Mouse (Mus musculus) heart, adult 2 months (tissue): ENCODE data around the gene Bnc2. TPM values are rescaled to one million over a fixed set of nuclear protein-coding genes. Genes with fewer than 3 reads are reported as not detected.

Experiments used
- DNase-seq, 2 experiments: peaks; one replicate each; pipeline ENCODE4 v3.0.0; 2021
- H3K27ac ChIP-seq: fragments of 200-600 bp; 2 replicates; pipeline ENCODE4 v1.8.1; 2022
- H3K27me3 ChIP-seq: fragments of 200-500 bp; 2 replicates; pipeline ENCODE4 v1.6.1; 2012; ENCODE audit warnings: mild to moderate bottlenecking, low read length, inconsistent platforms, mixed read lengths; ENCODE audit not compliant: control insufficient read depth, insufficient read depth
- H3K36me3 ChIP-seq: fragments of 200-500 bp; 2 replicates; pipeline ENCODE4 v1.6.1; 2012; ENCODE audit warnings: low read length, inconsistent platforms; ENCODE audit not compliant: control insufficient read depth, insufficient read depth
- H3K4me1 ChIP-seq: fragments of 200-500 bp; 2 replicates; pipeline ENCODE4 v1.6.1; 2011; ENCODE audit warnings: low read length; ENCODE audit not compliant: control insufficient read depth, insufficient read depth
- H3K4me3 ChIP-seq: fragments of 200-600 bp; 2 replicates; pipeline ENCODE4 v1.8.1; 2022
- H3K79me2 ChIP-seq: fragments of 200-500 bp; replicated peaks from 2 replicates; pipeline ENCODE4 v1.6.1; 2012; ENCODE audit warnings: mild to moderate bottlenecking, inconsistent platforms, low read length, moderate library complexity, mixed read lengths; ENCODE audit not compliant: control insufficient read depth, insufficient read depth
- H3K9ac ChIP-seq: fragments of 200-500 bp; 2 replicates; pipeline ENCODE4 v1.6.1; 2012; ENCODE audit warnings: low read depth, mild to moderate bottlenecking, control low read depth, inconsistent platforms, low read length, mixed read lengths
- CTCF ChIP-seq: fragments of 200-600 bp; IDR thresholded peaks from 2 replicates; pipeline ENCODE4 v1.8.1; 2022; ENCODE audit warnings: antibody characterized with exemption, mild to moderate bottlenecking, moderate library complexity
- EP300 ChIP-seq: fragments of 200-500 bp; IDR thresholded peaks from 2 replicates; pipeline ENCODE4 v1.6.1; 2011; ENCODE audit warnings: low read depth, low read length, control low read depth; ENCODE audit not compliant: insufficient read depth
- POLR2A ChIP-seq: fragments of 200-500 bp; IDR thresholded peaks from 2 replicates; pipeline ENCODE4 v1.6.1; 2011; ENCODE audit warnings: mild to moderate bottlenecking, low read depth, low read length, control low read depth; ENCODE audit not compliant: insufficient read depth
- WGBS: fragments of 180-500 bp; shearing (Covaris S2); methylation state at CpG from one replicate; pipeline ENCODE4 v1.1.7; 2018; 5-methylcytosine and 5-hydroxymethylcytosine counted together
- intact Hi-C: fragments of 180-260 bp; cut with DNase I; formaldehyde crosslinking; loops from one replicate; pipeline ENCODE4 v1.15.1; 2025
- polyA plus RNA-seq: library from polyadenylated mRNA; depleted of rRNA; stranded (reverse); fragments of >200 nt; gene quantifications from 2 replicates; pipeline ENCODE4 v1.2.3, GENCODE M21; 2012
- total RNA-seq, 2 experiments: library from RNA; stranded (reverse); gene quantifications; 2 replicates each; pipeline ENCODE4 v1.2.3; 2021

Gene Bnc2
- total and polyA plus RNA-seq, 3 experiments = 1.6 to 3.0 (median 2.6) TPM

DNA sequence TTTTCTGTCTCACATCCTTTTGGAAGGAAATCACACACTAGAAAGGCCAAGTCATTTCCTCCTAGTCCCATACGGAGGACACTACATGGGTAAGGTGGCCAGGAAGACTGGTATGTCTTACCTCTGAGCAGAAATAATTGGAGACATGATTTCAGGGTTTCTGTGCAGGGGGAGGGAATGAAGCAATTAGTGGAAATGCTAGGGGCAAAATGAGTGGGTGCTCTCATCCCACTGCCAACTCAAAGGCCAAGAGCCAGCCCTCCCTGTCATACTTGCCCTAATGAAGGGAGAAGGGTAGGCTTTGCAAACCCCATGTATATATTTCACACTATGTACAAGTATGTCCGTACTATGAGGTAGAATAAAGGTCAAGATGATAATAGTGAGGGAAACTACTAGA lies 263.6 kb downstream of the Bnc2 start:
- 69% methylated on average over 2 of the region's 2 CpGs for WGBS

GRCm38 (mm10) chr4:84407328-84408028 lies 267.6 kb downstream of the Bnc2 start:
- no peak overlapping the region for H3K9ac ChIP-seq
- intact Hi-C loops = no loop called here
- 37% methylated on average over 6 of the region's 6 CpGs for WGBS
- H3K27ac ChIP-seq = no peak overlapping the region
- TF ChIP-seq CTCF (no peak), POLR2A (no peak), EP300 (no peak)
- no peak for DNase-seq
- H3K36me3 ChIP-seq = no peaks in the 10 kb centered on the region
- H3K4me1 ChIP-seq = no peaks in the 10 kb centered on the region
- no peaks in the 10 kb centered on the region for H3K79me2 ChIP-seq
- no peak overlapping the region for H3K4me3 ChIP-seq
- no peaks in the 10 kb centered on the region for H3K27me3 ChIP-seq

More for the DNA sequence above, 263.6 kb downstream of the Bnc2 start:
- H3K79me2 ChIP-seq = no peaks in the 10 kb centered on the region
- no peak overlapping the region for H3K4me3 ChIP-seq
- H3K9ac ChIP-seq = no peak overlapping the region
- intact Hi-C loops = no loop called here
- H3K36me3 ChIP-seq = no peaks in the 10 kb centered on the region
- DNase-seq = no peak
- no peaks in the 10 kb centered on the region for H3K27me3 ChIP-seq
- TF ChIP-seq EP300 (no peak), CTCF (no peak), POLR2A (no peak)
- no peaks in the 10 kb centered on the region for H3K4me1 ChIP-seq
- H3K27ac ChIP-seq = no peak overlapping the region

DNA sequence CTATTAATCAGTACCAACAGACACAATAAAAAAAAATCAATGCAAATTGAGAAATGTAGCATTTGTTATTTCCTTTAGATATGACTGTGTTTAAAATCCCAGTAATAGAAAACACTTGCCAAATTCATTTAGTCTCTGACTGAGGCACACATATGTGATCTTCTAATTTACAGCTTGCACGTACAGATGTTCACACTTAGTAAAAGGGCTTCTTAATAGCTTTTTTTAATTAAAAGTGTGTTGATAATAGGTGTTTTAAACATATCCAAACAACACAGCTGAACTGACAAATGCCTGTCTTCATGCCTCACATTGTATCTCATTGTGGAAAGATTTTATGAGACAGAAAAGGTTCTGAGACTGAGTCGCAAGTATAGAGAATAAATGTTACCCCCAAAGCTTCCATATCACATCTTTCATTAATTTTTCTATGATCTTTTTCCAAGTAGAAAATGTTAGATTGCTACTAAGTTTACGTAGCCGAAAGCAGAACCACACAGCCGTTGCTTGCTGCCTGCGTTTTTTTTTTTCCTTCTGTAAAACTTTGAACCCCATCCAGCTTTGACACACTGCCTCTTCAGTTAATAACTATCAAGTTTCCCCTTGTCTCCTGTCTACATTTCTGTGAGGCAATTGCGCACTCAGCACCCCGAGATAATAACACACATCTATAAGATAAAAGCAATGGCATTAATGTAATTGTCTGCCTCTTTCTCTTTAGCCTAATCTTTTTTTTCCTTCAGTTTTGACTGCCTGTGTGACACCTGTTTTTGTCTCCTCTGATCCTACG lies 271.5 kb downstream of the Bnc2 start:
- Histone ChIP-seq H3K27me3 (no peaks in the 10 kb centered on the region), H3K27ac (no peak overlapping the region), H3K36me3 (no peaks in the 10 kb centered on the region), H3K9ac (no peak overlapping the region), H3K79me2 (no peaks in the 10 kb centered on the region), H3K4me1 (no peaks in the 10 kb centered on the region), H3K4me3 (no peak overlapping the region)
- TF ChIP-seq CTCF = no peak
- no peak for TF ChIP-seq EP300
- TF ChIP-seq POLR2A = no peak
- intact Hi-C loops = no loop called here
- 46% methylated on average over 9 of the region's 9 CpGs for WGBS
- no peak for DNase-seq

- Histone ChIP-seq H3K36me3 (no peaks in the 10 kb centered on the region), H3K4me3 (no peak overlapping the region), H3K27ac (no peak overlapping the region), H3K4me1 (no peaks in the 10 kb centered on the region), H3K79me2 (no peaks in the 10 kb centered on the region), H3K27me3 (no peaks in the 10 kb centered on the region), H3K9ac (no peak overlapping the region)
- intact Hi-C loops = no loop called here
- TF ChIP-seq POLR2A (no peak), EP300 (no peak), CTCF (no peak)
- 83% methylated on average over 5 of the region's 5 CpGs for WGBS
- no peak for DNase-seq
Measured at GRCm38 (mm10) chr4:84388991-84389390, 286.1 kb downstream of the Bnc2 start.

- Histone ChIP-seq H3K27me3 (no peaks in the 10 kb centered on the region), H3K27ac (no peak overlapping the region), H3K9ac (no peak overlapping the region), H3K36me3 (no peaks in the 10 kb centered on the region), H3K4me1 (no peaks in the 10 kb centered on the region), H3K4me3 (no peak overlapping the region), H3K79me2 (no peaks in the 10 kb centered on the region)
- no peak for DNase-seq
- TF ChIP-seq CTCF (no peak), POLR2A (no peak), EP300 (no peak)
- intact Hi-C loops = no loop called here
- WGBS = 76% methylated on average over 1 of the region's 1 CpGs
Measured at GRCm38 (mm10) chr4:84385156-84385555, 289.9 kb downstream of the Bnc2 start.

DNA sequence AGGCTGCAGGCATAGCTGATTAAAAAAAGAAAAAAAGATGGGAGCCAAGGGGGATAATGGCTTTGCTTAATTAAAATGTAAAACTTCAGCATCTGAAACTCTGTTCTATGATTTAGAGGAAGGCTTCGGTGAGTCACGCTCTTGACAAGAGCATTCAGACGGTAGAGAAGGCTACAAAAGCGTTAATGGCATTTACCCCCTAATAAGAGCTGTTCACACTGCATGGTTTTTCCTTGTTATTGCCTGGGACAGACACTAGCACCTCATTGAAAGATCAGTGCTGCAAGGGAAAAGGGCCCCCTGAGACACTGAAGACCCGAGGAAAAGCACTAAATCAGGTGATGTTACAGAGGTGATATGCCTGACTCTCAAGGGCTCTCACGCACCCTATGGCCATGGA lies 295.8 kb downstream of the Bnc2 start:
- H3K4me3 ChIP-seq = no peak overlapping the region
- intact Hi-C loops = no loop called here
- DNase-seq = no peak
- no peak overlapping the region for H3K9ac ChIP-seq
- no peaks in the 10 kb centered on the region for H3K27me3 ChIP-seq
- H3K4me1 ChIP-seq = no peaks in the 10 kb centered on the region
- H3K36me3 ChIP-seq = no peaks in the 10 kb centered on the region
- TF ChIP-seq CTCF = no peak
- TF ChIP-seq POLR2A = no peak
- no peak for TF ChIP-seq EP300
- WGBS = 73% methylated on average over 6 of the region's 6 CpGs
- H3K79me2 ChIP-seq = no peaks in the 10 kb centered on the region
- no peak overlapping the region for H3K27ac ChIP-seq
